Mouse (Mus musculus) hindbrain, embryonic 12.5 days (tissue): ENCODE results near the gene Hist1h3f. TPM values are rescaled to one million over a fixed set of nuclear protein-coding genes. Genes with fewer than 3 reads are reported as not detected.
"Not testable (repeated sequence)": the region's sequence is repeated elsewhere in the genome, so short reads cannot be mapped to it uniquely, and the experiment has no call there.

Experiments used
- ATAC-seq: fragments of 200-750 bp; cut with Nextera tagmentation; 2 replicates; pipeline ENCODE4 v1.8.0; 2017; ENCODE audit warnings: moderate TSS enrichment; ENCODE audit not compliant: low FRiP score
- H3K27ac ChIP-seq: fragments of 300-500 bp; sonication (generic); 2 replicates; pipeline ENCODE4 v1.5.1; 2016; ENCODE audit warnings: mild to moderate bottlenecking
- H3K27me3 ChIP-seq: fragments of 300-500 bp; sonication (generic); 2 replicates; pipeline ENCODE4 v1.6.1; 2016; ENCODE audit warnings: mild to moderate bottlenecking
- H3K36me3 ChIP-seq: fragments of 300-500 bp; sonication (generic); 2 replicates; pipeline ENCODE4 v1.6.1; 2016; ENCODE audit warnings: mild to moderate bottlenecking
- H3K4me1 ChIP-seq: fragments of 300-500 bp; sonication (generic); 2 replicates; pipeline ENCODE4 v1.6.1; 2016
- H3K4me2 ChIP-seq: fragments of 300-500 bp; sonication (generic); replicated peaks from 2 replicates; pipeline ENCODE4 v1.6.1; 2016; ENCODE audit warnings: mild to moderate bottlenecking
- H3K4me3 ChIP-seq: fragments of 300-500 bp; sonication (generic); 2 replicates; pipeline ENCODE4 v1.5.1; 2016; ENCODE audit warnings: mild to moderate bottlenecking
- H3K9ac ChIP-seq: fragments of 300-500 bp; sonication (generic); 2 replicates; pipeline ENCODE4 v1.6.1; 2016; ENCODE audit warnings: mild to moderate bottlenecking, moderate library complexity
- H3K9me3 ChIP-seq: fragments of 300-500 bp; sonication (generic); replicated peaks from 2 replicates; pipeline ENCODE4 v1.6.1; 2016; ENCODE audit warnings: mild to moderate bottlenecking
- WGBS: fragments of 180-500 bp; shearing (Covaris S2); methylation state at CpG from one replicate; pipeline ENCODE4 v1.1.7; 2016; 5-methylcytosine and 5-hydroxymethylcytosine counted together
- polyA plus RNA-seq: library from polyadenylated mRNA; unstranded; fragments of >200 nt; fragmentation: Nextera tagmentation; extraction: Ambion mirVana; gene quantifications from 2 replicates; pipeline ENCODE4 v1.2.1, GENCODE M21; 2016

Gene Hist1h3f
- polyA plus RNA-seq, 1 experiment from 2014 or later: 1.4 TPM

DNA sequence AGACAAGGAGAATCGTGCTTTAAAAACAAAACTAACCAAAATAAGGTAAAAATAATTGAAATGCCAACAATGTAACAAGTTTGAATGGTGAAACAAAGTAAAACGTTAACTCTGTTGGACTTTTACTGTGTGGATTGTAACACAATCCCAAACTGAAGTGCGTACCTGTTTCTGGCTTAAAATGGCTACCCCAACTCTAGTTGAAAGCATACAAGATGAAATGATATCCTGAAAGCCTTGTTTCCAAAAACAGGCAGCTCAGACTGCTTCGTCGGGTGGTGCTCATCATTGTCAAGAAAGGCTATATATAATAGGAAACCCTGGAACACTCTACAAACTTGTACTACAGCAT lies 17.7 kb downstream of the Hist1h3f start:
- Histone ChIP-seq H3K27ac (peak overlapping the region; percentile 98), H3K4me3 (peak overlapping the region; percentile 42), H3K4me2 (peak overlapping the region; percentile 85), H3K9ac (0 out of 2 replicates have a peak overlapping the region, but pooled peaks have one; percentile 53)
- not testable (repeated sequence) for ATAC-seq, H3K27me3 ChIP-seq, H3K9me3 ChIP-seq, H3K4me1 ChIP-seq, H3K36me3 ChIP-seq
- 0% methylated on average over 2 of the region's 5 CpGs for WGBS

- WGBS: 0% methylated on average over 50 of the region's 67 CpGs
Observed at GRCm38 (mm10) chr13:23561883-23562659, 18.2 kb downstream of the Hist1h3f start, which contains the start of gene Hist1h3e. TSS of gene Hist1h3e (minus strand) at chr13:23562369.

DNA sequence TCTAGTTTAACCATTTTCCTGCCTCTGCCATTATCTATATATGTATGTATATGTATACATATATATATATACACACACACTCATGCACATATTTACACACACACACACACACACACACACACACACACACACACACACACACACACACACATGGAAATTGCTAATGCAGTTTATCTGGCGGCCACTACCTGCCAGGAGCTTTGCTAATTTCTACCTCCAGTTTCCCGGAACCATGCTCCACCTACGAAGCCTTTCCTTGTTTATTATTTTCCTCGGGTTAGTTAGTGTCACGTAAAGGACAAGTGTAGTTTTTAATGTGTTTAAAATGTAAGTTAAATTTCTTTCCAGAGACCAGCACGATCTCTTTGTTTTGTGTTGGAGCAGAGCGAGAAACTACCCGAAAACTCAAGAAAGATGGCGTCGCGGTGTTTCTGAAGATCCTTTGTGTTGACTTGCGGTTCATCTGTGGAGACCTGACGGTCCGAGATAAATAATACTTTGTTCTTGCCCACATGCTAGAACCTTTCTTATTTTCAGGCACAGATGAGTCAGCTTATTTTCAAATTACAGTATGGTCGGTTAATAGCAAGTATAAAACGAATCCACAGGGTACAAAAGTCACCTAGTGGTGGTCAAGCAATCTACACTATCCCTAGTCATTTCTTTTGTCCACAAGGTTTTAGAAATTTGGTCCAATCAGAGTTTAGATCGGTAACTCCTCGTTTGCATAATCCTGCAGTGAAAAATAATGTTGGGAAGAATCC lies 19.0 kb downstream of the Hist1h3f start:
- H3K9me3 ChIP-seq: no peaks in the 10 kb centered on the region
- 4% methylated on average over 18 of the region's 18 CpGs for WGBS
- no peaks in the 10 kb centered on the region for H3K27me3 ChIP-seq
- ATAC-seq: peak; percentile 46
- no peaks in the 10 kb centered on the region for H3K4me1 ChIP-seq
- peak overlapping the region; percentile 42 for H3K4me3 ChIP-seq
- peak overlapping the region; percentile 98 for H3K27ac ChIP-seq
- peak overlapping the region; percentile 85 for H3K4me2 ChIP-seq
- peak overlapping the region; percentile 53 for H3K9ac ChIP-seq
- H3K36me3 ChIP-seq: no peaks in the 10 kb centered on the region

More at GRCm38 (mm10) chr13:23561883-23562659, 18.2 kb downstream of the Hist1h3f start, which contains the start of gene Hist1h3e:
- not testable (repeated sequence) for H3K4me1 ChIP-seq, H3K27me3 ChIP-seq, H3K9me3 ChIP-seq, H3K36me3 ChIP-seq
- peak within 1 kb of the TSS; percentile 98 for H3K27ac ChIP-seq
- peak within 1 kb of the TSS; percentile 85 for H3K4me2 ChIP-seq
- peak within 1 kb of the TSS; percentile 42 for H3K4me3 ChIP-seq
- peak within 1 kb of the TSS; percentile 53 for H3K9ac ChIP-seq
- ATAC-seq: peak; percentile 98

DNA sequence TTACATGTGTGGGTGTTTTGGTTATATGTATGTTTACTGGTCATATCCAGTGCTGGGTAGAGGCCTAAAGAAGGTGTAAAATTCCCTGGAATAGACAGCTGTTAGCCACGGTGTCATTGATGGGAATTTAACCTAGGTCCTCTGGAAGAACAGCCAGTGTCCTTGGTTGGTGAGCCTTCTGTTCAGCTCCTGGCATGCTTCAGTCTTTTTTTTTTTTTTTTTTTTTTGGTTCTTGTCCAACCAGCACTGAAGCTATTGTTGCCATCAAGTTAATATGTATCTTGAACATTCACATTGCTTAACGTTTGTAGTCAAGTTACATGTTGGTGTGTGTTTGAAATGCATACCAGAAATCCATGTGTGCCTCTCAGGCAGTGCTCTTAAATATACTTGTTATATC lies 20.6 kb downstream of the Hist1h3f start:
- Histone ChIP-seq H3K4me2 (no peak overlapping the region), H3K4me3 (no peak overlapping the region), H3K36me3 (no peaks in the 10 kb centered on the region), H3K27ac (no peak overlapping the region), H3K9ac (no peak overlapping the region), H3K27me3 (no peaks in the 10 kb centered on the region), H3K9me3 (no peaks in the 10 kb centered on the region), H3K4me1 (no peaks in the 10 kb centered on the region)
- no peak for ATAC-seq
- 99% methylated on average over 2 of the region's 2 CpGs for WGBS

DNA sequence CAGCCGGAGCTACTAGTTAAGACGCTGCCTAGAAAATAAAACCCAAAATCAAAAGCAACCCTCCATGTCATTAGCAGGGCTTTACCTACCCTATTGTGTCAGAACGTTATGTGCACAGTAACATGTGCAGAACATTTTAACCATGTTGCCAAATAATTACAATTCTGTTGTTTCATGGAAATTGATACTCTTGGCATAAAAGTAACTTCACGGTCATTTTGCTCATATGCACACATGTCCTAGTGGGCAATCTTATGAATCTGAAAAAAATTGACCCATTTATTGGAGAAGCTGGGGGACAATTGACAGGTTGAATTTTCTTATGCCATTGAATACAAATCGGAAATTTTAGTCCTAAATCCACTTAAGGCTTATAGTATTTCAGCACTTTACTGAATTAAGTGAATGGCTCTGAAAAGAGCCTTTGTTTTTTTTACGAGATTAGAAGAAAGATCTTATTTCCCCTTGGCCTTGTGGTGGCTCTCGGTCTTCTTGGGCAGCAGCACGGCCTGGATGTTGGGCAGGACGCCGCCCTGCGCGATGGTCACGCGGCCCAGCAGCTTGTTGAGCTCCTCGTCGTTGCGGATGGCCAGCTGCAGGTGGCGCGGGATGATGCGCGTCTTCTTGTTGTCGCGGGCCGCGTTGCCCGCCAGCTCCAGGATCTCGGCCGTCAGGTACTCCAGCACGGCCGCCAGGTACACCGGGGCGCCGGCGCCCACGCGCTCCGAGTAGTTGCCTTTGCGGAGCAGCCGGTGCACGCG lies 26.6 kb downstream of the Hist1h3f start:
- not testable (repeated sequence) for H3K36me3 ChIP-seq, H3K27me3 ChIP-seq, H3K9me3 ChIP-seq
- peak overlapping the region; percentile 47 for H3K9ac ChIP-seq
- WGBS: 2% methylated on average over 22 of the region's 41 CpGs
- peak overlapping the region; percentile 81 for H3K4me2 ChIP-seq
- H3K27ac ChIP-seq: peak overlapping the region; percentile 96
- H3K4me3 ChIP-seq: peak overlapping the region; percentile 45
- H3K4me1 ChIP-seq: peaks cover 19% of the 10 kb centered on the region
- ATAC-seq: peak; percentile 7; the same call in 1 of the 2 replicates

- H3K4me1 ChIP-seq: peaks cover 21% of the 10 kb centered on the region
- peak within 1 kb of the TSS; percentile 96 for H3K27ac ChIP-seq
- no peaks in the 10 kb centered on the region for H3K9me3 ChIP-seq
- peak within 1 kb of the TSS; percentile 45 for H3K4me3 ChIP-seq
- H3K36me3 ChIP-seq: no peaks in the 10 kb centered on the region
- 0% methylated on average over 18 of the region's 18 CpGs for WGBS
- peak within 1 kb of the TSS; percentile 71 for H3K9ac ChIP-seq
- peak; percentile 93 for ATAC-seq
- H3K27me3 ChIP-seq: no peaks in the 10 kb centered on the region
- H3K4me2 ChIP-seq: peak within 1 kb of the TSS; percentile 81
Observed at GRCm38 (mm10) chr13:23571022-23571503, 27.2 kb downstream of the Hist1h3f start, which contains the start of the genes Hist1h2ae and Hist1h2bg. TSS of gene Hist1h2ae (minus strand) at chr13:23571220. TSS of gene Hist1h2bg (plus strand) at chr13:23571396.

- not testable (repeated sequence) for ATAC-seq, H3K9me3 ChIP-seq, H3K36me3 ChIP-seq, H3K27me3 ChIP-seq
- Histone ChIP-seq H3K9ac (peak overlapping the region; percentile 71), H3K4me2 (peak overlapping the region; percentile 81), H3K4me1 (peaks cover 26% of the 10 kb centered on the region), H3K4me3 (peak overlapping the region; percentile 45), H3K27ac (peak overlapping the region; percentile 96)
- under 1% methylated on average over 17 of the region's 34 CpGs for WGBS
Observed at GRCm38 (mm10) chr13:23571504-23572217, 27.8 kb downstream of the Hist1h3f start.

DNA sequence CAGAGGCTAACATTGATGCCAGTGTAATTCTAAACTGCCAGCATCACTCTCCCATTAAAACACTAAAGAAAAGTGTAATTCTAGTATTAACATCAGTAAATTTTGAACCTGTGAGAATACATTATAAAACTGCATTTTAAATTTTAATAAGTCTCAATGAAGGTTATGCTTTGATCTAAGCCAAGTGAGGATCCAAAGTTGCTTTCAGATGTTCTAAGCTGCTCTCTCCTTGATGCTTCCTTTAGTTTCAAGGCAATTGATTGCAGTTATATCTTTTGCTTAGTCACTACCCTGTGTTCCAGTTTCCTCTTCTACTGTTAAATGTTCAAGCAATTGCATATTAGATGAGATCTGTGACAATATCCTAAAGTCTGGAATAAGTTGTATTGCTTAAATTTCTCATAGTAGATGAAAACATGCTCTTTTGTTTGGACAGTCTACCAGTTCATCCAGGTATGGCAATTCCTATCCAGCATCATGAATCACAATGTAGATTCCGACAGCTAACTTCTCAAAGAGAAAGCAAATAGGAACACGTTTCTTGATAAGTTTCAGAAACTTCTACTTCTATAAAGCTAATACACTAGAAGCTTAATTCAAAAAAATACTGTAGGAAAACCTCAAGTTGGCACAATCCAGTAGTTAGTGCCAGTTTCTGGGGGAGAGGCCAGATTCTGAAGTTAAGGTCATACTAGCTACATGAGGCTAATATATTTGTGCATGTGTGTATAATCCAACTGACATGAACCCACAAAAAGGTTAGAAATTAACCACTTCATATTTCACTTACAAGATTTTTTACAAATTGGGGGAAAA lies 28.6 kb downstream of the Hist1h3f start:
- WGBS: 44% methylated on average over 2 of the region's 2 CpGs
- H3K27me3 ChIP-seq: no peaks in the 10 kb centered on the region
- H3K36me3 ChIP-seq: no peaks in the 10 kb centered on the region
- H3K4me3 ChIP-seq: peak overlapping the region; percentile 45
- ATAC-seq: no peak
- H3K27ac ChIP-seq: peak overlapping the region; percentile 96
- H3K4me1 ChIP-seq: peaks cover 34% of the 10 kb centered on the region
- no peaks in the 10 kb centered on the region for H3K9me3 ChIP-seq
- peak overlapping the region; percentile 71 for H3K9ac ChIP-seq
- H3K4me2 ChIP-seq: peak overlapping the region; percentile 81

DNA sequence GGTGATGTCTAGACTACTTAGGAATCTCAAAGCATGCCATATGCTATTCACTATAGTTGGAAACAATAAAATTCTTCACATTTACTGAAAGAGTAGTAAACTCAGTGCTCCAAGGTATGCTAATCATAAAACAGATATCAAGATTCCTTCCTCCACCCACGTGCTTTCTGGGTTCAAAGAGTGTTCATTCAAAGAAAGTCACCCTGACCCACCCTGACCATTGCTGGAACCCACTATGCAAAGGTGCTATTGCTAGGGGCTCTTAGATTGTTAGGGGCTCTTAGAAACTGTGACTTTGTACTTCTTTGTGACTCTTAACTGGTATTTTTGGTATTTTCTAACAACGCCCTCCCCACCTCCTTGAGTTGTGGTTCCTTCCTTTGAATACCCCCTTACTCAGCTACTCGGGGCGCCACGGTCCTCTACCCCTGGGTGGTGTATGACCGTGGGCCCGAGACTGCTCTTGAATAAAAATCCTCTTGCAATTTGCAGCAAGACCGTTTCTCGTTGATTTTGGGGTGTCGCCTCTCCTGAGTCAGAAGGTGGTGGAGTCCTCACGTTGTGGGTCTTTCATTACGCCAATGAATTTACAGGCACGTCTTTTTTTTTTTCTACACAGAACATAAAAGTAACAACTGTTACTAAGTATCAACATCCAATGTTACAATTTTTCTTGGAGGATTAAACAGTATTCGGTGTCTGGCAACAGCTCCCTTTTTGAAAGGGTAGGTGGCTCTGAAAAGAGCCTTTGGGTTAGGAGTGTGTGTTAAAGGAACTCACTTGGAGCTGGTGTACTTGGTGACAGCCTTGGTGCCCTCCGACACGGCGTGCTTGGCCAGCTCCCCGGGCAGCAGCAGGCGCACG lies 29.4 kb downstream of the Hist1h3f start:
- not testable (repeated sequence) for H3K36me3 ChIP-seq, H3K9me3 ChIP-seq, H3K27me3 ChIP-seq, ATAC-seq
- H3K27ac ChIP-seq: peak overlapping the region; percentile 84
- WGBS: 10% methylated on average over 20 of the region's 20 CpGs
- peak overlapping the region; percentile 45 for H3K4me3 ChIP-seq
- peaks cover 34% of the 10 kb centered on the region for H3K4me1 ChIP-seq
- peak overlapping the region; percentile 51 for H3K9ac ChIP-seq
- peak overlapping the region; percentile 81 for H3K4me2 ChIP-seq

DNA sequence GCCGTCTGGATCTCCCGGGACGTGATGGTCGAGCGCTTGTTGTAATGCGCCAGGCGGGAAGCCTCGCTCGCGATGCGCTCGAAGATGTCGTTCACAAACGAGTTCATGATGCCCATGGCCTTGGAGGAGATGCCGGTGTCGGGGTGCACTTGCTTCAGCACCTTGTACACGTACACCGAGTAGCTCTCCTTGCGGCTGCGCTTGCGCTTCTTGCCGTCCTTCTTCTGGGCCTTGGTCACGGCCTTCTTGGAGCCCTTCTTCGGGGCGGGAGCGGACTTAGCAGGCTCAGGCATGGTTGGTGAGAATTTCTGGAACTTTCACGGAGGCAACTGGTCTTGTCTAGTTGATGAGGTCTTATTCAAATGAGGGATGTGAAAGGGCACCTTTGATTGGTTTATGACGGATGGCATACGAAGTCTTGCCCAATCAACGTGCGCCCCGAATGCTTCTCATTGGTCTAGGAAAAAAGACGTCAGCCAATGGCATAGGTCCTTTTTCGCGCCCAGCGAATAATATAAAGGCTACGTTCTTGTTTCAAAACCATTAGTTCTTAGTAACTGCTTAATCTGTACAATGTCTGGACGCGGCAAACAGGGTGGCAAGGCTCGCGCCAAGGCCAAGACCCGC lies 30.2 kb downstream of the Hist1h3f start, which contains the start of the genes Hist1h2bf and Hist1h2ad:
Gene Hist1h2bf, minus strand, starts transcription at position 299 of the 627 bp plus-strand sequence.
Gene Hist1h2ad, plus strand, starts transcription at position 484 of the 627 bp plus-strand sequence.
- not testable (repeated sequence) for H3K27me3 ChIP-seq, H3K9me3 ChIP-seq, H3K36me3 ChIP-seq
- 1% methylated on average over 34 of the region's 42 CpGs for WGBS
- H3K4me2 ChIP-seq: peak within 1 kb of the TSS; percentile 81
- H3K27ac ChIP-seq: peak within 1 kb of the TSS; percentile 87
- peaks cover 34% of the 10 kb centered on the region for H3K4me1 ChIP-seq
- H3K9ac ChIP-seq: peak within 1 kb of the TSS; percentile 51
- peak within 1 kb of the TSS; percentile 45 for H3K4me3 ChIP-seq
- ATAC-seq: peak; percentile 93
